Mouse (Mus musculus) G1E (cell line): ENCODE results near the gene Mgat1.

Source experiments
- CTCF ChIP-seq: IDR thresholded peaks from 2 replicates; pipeline ENCODE4 v1.5.1; 2012; ENCODE audit warnings: low read depth, low read length, inconsistent platforms, mixed read lengths
- GATA1 ChIP-seq: IDR thresholded peaks from 2 replicates; pipeline ENCODE4 v1.6.1; 2012; ENCODE audit warnings: borderline replicate concordance, low read length, inconsistent platforms, mixed read lengths
- POLR2AphosphoS5 ChIP-seq: IDR thresholded peaks from 2 replicates; pipeline ENCODE4 v1.6.1; 2012; ENCODE audit warnings: low read depth, low read length, inconsistent platforms; ENCODE audit not compliant: insufficient replicate concordance
- TAL1 ChIP-seq: conservative IDR thresholded peaks from 2 replicates; pipeline ENCODE4 v1.6.1; 2012; ENCODE audit warnings: low read depth, low read length, inconsistent platforms, mixed read lengths

DNA sequence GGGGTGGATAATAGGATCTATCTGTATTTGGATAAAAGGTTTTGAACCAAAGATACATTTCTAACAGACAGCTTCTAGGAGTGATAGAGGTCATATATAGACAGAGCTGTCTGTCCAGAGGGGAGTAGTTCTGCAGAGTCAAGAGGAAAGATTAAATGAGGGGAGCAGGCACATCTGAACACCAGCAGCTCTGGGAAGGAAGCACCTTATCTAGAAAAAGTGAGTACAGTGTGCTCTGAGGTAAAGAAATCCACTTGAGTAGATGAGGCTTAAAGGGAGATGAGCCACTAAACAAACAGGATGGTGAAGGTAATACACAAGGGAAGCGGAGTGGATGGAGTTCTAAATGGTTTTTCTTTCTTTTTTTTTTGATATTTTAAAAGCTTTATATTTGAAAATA lies 36.5 kb upstream of the Mgat1 start:
- TF ChIP-seq CTCF = no peak
- TF ChIP-seq POLR2AphosphoS5 = no peak
- TF ChIP-seq TAL1 = no peak
- TF ChIP-seq GATA1 = no peak
